Mouse (Mus musculus) stomach, postnatal 0 days (tissue): ENCODE results near the gene Olfr462.

ENCODE experiments used
- CTCF ChIP-seq: IDR thresholded peaks from 2 replicates; pipeline ENCODE4 v1.5.1; 2016; ENCODE audit warnings: antibody characterized with exemption, low read depth, mild to moderate bottlenecking, moderate library complexity
- EP300 ChIP-seq: optimal IDR thresholded peaks from 2 replicates; pipeline ENCODE3; 2016; ENCODE audit warnings: antibody characterized with exemption

DNA sequence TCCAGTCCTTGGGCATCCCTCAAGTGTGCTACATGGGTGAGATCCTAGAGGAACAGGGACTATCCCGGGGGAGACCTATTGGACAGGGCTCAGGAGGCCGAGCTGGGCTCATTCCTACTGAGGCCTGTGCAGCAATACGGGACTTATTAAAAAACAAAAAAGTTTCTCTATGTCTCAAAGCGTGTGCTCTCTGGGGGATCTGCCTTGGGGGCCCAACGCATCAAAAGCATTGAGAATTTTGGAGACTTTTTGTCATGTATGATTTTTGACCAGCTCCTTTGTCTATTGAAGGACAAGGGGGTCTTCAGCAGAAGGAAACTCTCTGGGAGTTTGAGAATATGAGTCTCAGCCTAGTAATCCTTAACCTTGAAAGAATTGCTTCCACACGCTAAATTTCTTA is at the start of gene Olfr462:
- TF ChIP-seq CTCF (no peak), EP300 (no peak)
